Mouse (Mus musculus): ENCODE results near the gene Pik3c2g. TPM values are rescaled to one million over a fixed set of nuclear protein-coding genes. Genes with fewer than 3 reads are reported as not detected.
"Not testable (repeated sequence)": the region's sequence is repeated elsewhere in the genome, so short reads cannot be mapped to it uniquely, and the experiment has no call there.

The Pik3c2g gene
- total RNA-seq, 2 experiments from 2014 or later = not detected

- ATAC-seq (replicated peaks; ENCODE audit: poor library complexity, severe bottlenecking) = no peak
Measured at GRCm38 (mm10) chr6:139899630-139900151, 312.7 kb downstream of the Pik3c2g start.

GRCm38 (mm10) chr6:139901801-139902200, 314.8 kb downstream of the Pik3c2g start:
- ATAC-seq (replicated peaks; ENCODE audit: poor library complexity, severe bottlenecking) = no peak

- no peak for ATAC-seq (replicated peaks; ENCODE audit: poor library complexity, severe bottlenecking)
Measured at GRCm38 (mm10) chr6:139907138-139907537, 320.1 kb downstream of the Pik3c2g start.

- no peak for ATAC-seq (replicated peaks; ENCODE audit: poor library complexity, severe bottlenecking)
Measured at GRCm38 (mm10) chr6:139908997-139909669, 322.1 kb downstream of the Pik3c2g start.

- ATAC-seq (replicated peaks; ENCODE audit: poor library complexity, severe bottlenecking) = no peak
Measured at GRCm38 (mm10) chr6:139928766-139929165, 341.7 kb downstream of the Pik3c2g start.

GRCm38 (mm10) chr6:139934861-139935260, 347.8 kb downstream of the Pik3c2g start:
- no peak for ATAC-seq (replicated peaks; ENCODE audit: poor library complexity, severe bottlenecking)

GRCm38 (mm10) chr6:139937581-139937980, 350.6 kb downstream of the Pik3c2g start:
- not testable (repeated sequence) for ATAC-seq (replicated peaks; ENCODE audit: poor library complexity, severe bottlenecking)

- ATAC-seq (replicated peaks; ENCODE audit: poor library complexity, severe bottlenecking) = no peak
Measured at GRCm38 (mm10) chr6:139947106-139947879, 360.3 kb downstream of the Pik3c2g start.

- ATAC-seq (replicated peaks; ENCODE audit: poor library complexity, severe bottlenecking) = no peak
Measured at GRCm38 (mm10) chr6:139953596-139953995, 366.6 kb downstream of the Pik3c2g start.

GRCm38 (mm10) chr6:139957531-139958241, 370.7 kb downstream of the Pik3c2g start:
- no peak for ATAC-seq (replicated peaks; ENCODE audit: poor library complexity, severe bottlenecking)

GRCm38 (mm10) chr6:139963775-139964174, 376.8 kb downstream of the Pik3c2g start:
- no peak for ATAC-seq (replicated peaks; ENCODE audit: poor library complexity, severe bottlenecking)

- ATAC-seq (replicated peaks; ENCODE audit: poor library complexity, severe bottlenecking) = no peak
Measured at GRCm38 (mm10) chr6:139964895-139965294, 377.9 kb downstream of the Pik3c2g start.

- no peak for ATAC-seq (replicated peaks; ENCODE audit: poor library complexity, severe bottlenecking)
Measured at GRCm38 (mm10) chr6:139966684-139967083, 379.7 kb downstream of the Pik3c2g start.

- no peak for ATAC-seq (replicated peaks; ENCODE audit: poor library complexity, severe bottlenecking)
Measured at GRCm38 (mm10) chr6:139971608-139972298, 384.7 kb downstream of the Pik3c2g start.

- no peak for ATAC-seq (replicated peaks; ENCODE audit: poor library complexity, severe bottlenecking)
Measured at GRCm38 (mm10) chr6:139974668-139975067, 387.6 kb downstream of the Pik3c2g start.

GRCm38 (mm10) chr6:139978114-139978513, 391.1 kb downstream of the Pik3c2g start:
- ATAC-seq (replicated peaks; ENCODE audit: poor library complexity, severe bottlenecking) = no peak

- no peak for ATAC-seq (replicated peaks; ENCODE audit: poor library complexity, severe bottlenecking)
Measured at GRCm38 (mm10) chr6:139981061-139981460, 394.0 kb downstream of the Pik3c2g start.

- no peak for ATAC-seq (replicated peaks; ENCODE audit: poor library complexity, severe bottlenecking)
Measured at GRCm38 (mm10) chr6:139984069-139984468, 397.0 kb downstream of the Pik3c2g start.

GRCm38 (mm10) chr6:139986564-139986963, 399.5 kb downstream of the Pik3c2g start:
- no peak for ATAC-seq (replicated peaks; ENCODE audit: poor library complexity, severe bottlenecking)

GRCm38 (mm10) chr6:139989075-139989474, 402.1 kb downstream of the Pik3c2g start:
- no peak for ATAC-seq (replicated peaks; ENCODE audit: poor library complexity, severe bottlenecking)

Measured in granulocyte monocyte progenitor cell, adult 5-6 weeks (primary cell).